8 mouse cellular contexts compared by ENCODE assay signal in genomic region chr15:85832599-85832998, GRCm38 (mm10). TPM values are rescaled to one million over a fixed set of nuclear protein-coding genes. Genes with fewer than 3 reads are reported as not detected.
DNase-seq lines count a peak whose midpoint lies in the region; ATAC-seq and TF ChIP-seq lines count a peak whose summit lies in the region.

No protein-coding gene starts in this region.

- 48% methylated on average over 8 of the region's 8 CpGs for WGBS in cerebellum, adult 2 months
- WGBS in spleen, adult 2 months = 46% methylated on average over 8 of the region's 8 CpGs
- 41% methylated on average over 8 of the region's 8 CpGs for WGBS in limb, embryonic 15.5 days
- WGBS in stomach, embryonic 15.5 days = 39% methylated on average over 8 of the region's 8 CpGs

- DNase-seq in cerebellum, adult 2 months = no peak
- no peak for DNase-seq in cerebellum, adult 8-10 months
- no peak for DNase-seq in spleen, adult 2 months (ENCODE audit: low read depth in 1 of 2, low spot score in 2 of 2)
- DNase-seq in spleen, postnatal 14 days (ENCODE audit: low spot score in 2 of 2) = no peak
- no peak for DNase-seq in Muller cell, postnatal 12 days (ENCODE audit: inconsistent ontology term)
- DNase-seq in layer of hippocampus, adult 9-10 months (ENCODE audit: low spot score) = no peak

- ATAC-seq in limb, embryonic 15.5 days (ENCODE audit: insufficient number of reproducible peaks, low FRiP score, low TSS enrichment, low read depth) = no peak
- ATAC-seq in stomach, embryonic 15.5 days (ENCODE audit: insufficient read depth, low FRiP score, low read depth) = no peak

- no peaks in the 10 kb centered on the region; the same call in 1 of the 2 replicates for H3K36me3 ChIP-seq in spleen, adult 2 months (ENCODE audit: control insufficient read depth, insufficient read depth, low read length)
- H3K36me3 ChIP-seq in limb, embryonic 15.5 days = no peaks in the 10 kb centered on the region
- no peaks in the 10 kb centered on the region for H3K36me3 ChIP-seq in stomach, embryonic 15.5 days

- peak overlapping the region; percentile 56 for H3K9ac ChIP-seq in limb, embryonic 15.5 days
- H3K9ac ChIP-seq in stomach, embryonic 15.5 days = no peak overlapping the region

- peak overlapping the region; percentile 83 for H3K4me2 ChIP-seq in limb, embryonic 15.5 days
- peak overlapping the region; percentile 78 for H3K4me2 ChIP-seq in stomach, embryonic 15.5 days

- no peak for TF ChIP-seq POLR2A in cerebellum, adult 2 months (IDR thresholded peaks at IDR 0.05; ENCODE audit: borderline replicate concordance, insufficient read depth, low read length)
- no peak for TF ChIP-seq POLR2A in spleen, adult 2 months (IDR thresholded peaks at IDR 0.05; ENCODE audit: low read depth, low read length)

- peak overlapping the region; percentile 66 for H3K27ac ChIP-seq in cerebellum, adult 2 months (ENCODE audit: insufficient read depth, low read length)
- H3K27ac ChIP-seq in spleen, adult 2 months (ENCODE audit: insufficient read depth, low read length) = peak overlapping the region; percentile 71; the same call in 1 of the 2 replicates
- peak overlapping the region; percentile 73 for H3K27ac ChIP-seq in limb, embryonic 15.5 days
- no peak overlapping the region for H3K27ac ChIP-seq in stomach, embryonic 15.5 days

- H3K4me3 ChIP-seq in cerebellum, adult 2 months (replicated peaks; ENCODE audit: insufficient read depth, low read depth, low read length) = peak overlapping the region; percentile 94
- peak overlapping the region; percentile 84 for H3K4me3 ChIP-seq in spleen, adult 2 months (ENCODE audit: extremely low read depth, insufficient read depth, insufficient read length)
- peak overlapping the region; percentile 64 for H3K4me3 ChIP-seq in limb, embryonic 15.5 days
- H3K4me3 ChIP-seq in stomach, embryonic 15.5 days (replicated peaks) = peak overlapping the region; percentile 51

- peaks cover 3% of the 10 kb centered on the region for H3K4me1 ChIP-seq in cerebellum, adult 2 months (ENCODE audit: control insufficient read depth, insufficient read depth, low read length)
- peaks cover 10% of the 10 kb centered on the region; the same call in 1 of the 2 replicates for H3K4me1 ChIP-seq in spleen, adult 2 months (ENCODE audit: control insufficient read depth, insufficient read depth, insufficient read length)
- peaks cover 17% of the 10 kb centered on the region for H3K4me1 ChIP-seq in limb, embryonic 15.5 days
- 0 out of 2 replicates have a peak, but pooled peaks cover 6% of the 10 kb centered on the region for H3K4me1 ChIP-seq in stomach, embryonic 15.5 days

- no peak for TF ChIP-seq CTCF in cerebellum, adult 2 months (IDR thresholded peaks at IDR 0.05; ENCODE audit: borderline replicate concordance, insufficient read depth, low read depth, low read length)
- TF ChIP-seq CTCF in spleen, adult 2 months (IDR thresholded peaks at IDR 0.05; ENCODE audit: extremely low read depth, insufficient read depth, insufficient read length, insufficient replicate concordance) = no peak

- no peaks in the 10 kb centered on the region for H3K9me3 ChIP-seq in limb, embryonic 15.5 days
- no peaks in the 10 kb centered on the region for H3K9me3 ChIP-seq in stomach, embryonic 15.5 days

- no peaks in the 10 kb centered on the region for H3K27me3 ChIP-seq in cerebellum, adult 2 months (ENCODE audit: control insufficient read depth, insufficient read depth, low read length)
- no peaks in the 10 kb centered on the region for H3K27me3 ChIP-seq in spleen, adult 2 months (ENCODE audit: control insufficient read depth, insufficient read depth, low read length)
- H3K27me3 ChIP-seq in limb, embryonic 15.5 days = no peaks in the 10 kb centered on the region
- H3K27me3 ChIP-seq in stomach, embryonic 15.5 days (replicated peaks) = no peaks in the 10 kb centered on the region

RNA-seq across cellular contexts. Expression of gene Ttc38, which starts 0.5 kb away (rescaled TPM):
- polyA plus RNA-seq in cerebellum, adult 2 months (2012; rRNA removed) = 5.1 and 6.1 TPM in 2 replicates
- 4.9 and 5.3 TPM in 2 replicates for polyA plus RNA-seq in spleen, adult 2 months (2012; rRNA removed)
- polyA plus RNA-seq in limb, embryonic 15.5 days (2015; fragmentation: Nextera tagmentation; extraction: Ambion mirVana) = 8.0 TPM in 2 replicates
- polyA plus RNA-seq in stomach, embryonic 15.5 days (2015; fragmentation: Nextera tagmentation; extraction: Ambion mirVana) = 8.3 and 9.1 TPM in 2 replicates

RNA-seq across cellular contexts. Expression of gene Pkdrej, which starts 11.1 kb away (rescaled TPM):
- 0.21 and 0.25 TPM in 2 replicates for polyA plus RNA-seq in cerebellum, adult 2 months (2012; rRNA removed)
- polyA plus RNA-seq in spleen, adult 2 months (2012; rRNA removed) = 0.01 and 0.02 TPM in 2 replicates
- polyA plus RNA-seq in limb, embryonic 15.5 days (2015; fragmentation: Nextera tagmentation; extraction: Ambion mirVana) = 0.14 and 0.24 TPM in 2 replicates
- polyA plus RNA-seq in stomach, embryonic 15.5 days (2015; fragmentation: Nextera tagmentation; extraction: Ambion mirVana) = 0.18 and 0.21 TPM in 2 replicates

RNA-seq across cellular contexts. Expression of gene Cdpf1, which starts 21.1 kb away (rescaled TPM):
- polyA plus RNA-seq in cerebellum, adult 2 months (2012; rRNA removed) = 21.6 and 24.1 TPM in 2 replicates
- polyA plus RNA-seq in spleen, adult 2 months (2012; rRNA removed) = 21.8 and 24.3 TPM in 2 replicates
- polyA plus RNA-seq in limb, embryonic 15.5 days (2015; fragmentation: Nextera tagmentation; extraction: Ambion mirVana) = 32.0 and 34.6 TPM in 2 replicates
- polyA plus RNA-seq in stomach, embryonic 15.5 days (2015; fragmentation: Nextera tagmentation; extraction: Ambion mirVana) = 41.1 and 42.7 TPM in 2 replicates

RNA-seq across cellular contexts. Expression of gene Gtse1, which starts 26.9 kb away (rescaled TPM):
- 0.64 and 0.79 TPM in 2 replicates for polyA plus RNA-seq in cerebellum, adult 2 months (2012; rRNA removed)
- polyA plus RNA-seq in spleen, adult 2 months (2012; rRNA removed) = 5.2 and 9.5 TPM in 2 replicates
- polyA plus RNA-seq in limb, embryonic 15.5 days (2015; fragmentation: Nextera tagmentation; extraction: Ambion mirVana) = 19.5 and 19.6 TPM in 2 replicates
- polyA plus RNA-seq in stomach, embryonic 15.5 days (2015; fragmentation: Nextera tagmentation; extraction: Ambion mirVana) = 23.5 and 26.3 TPM in 2 replicates

RNA-seq across cellular contexts. Expression of gene Trmu, which starts 46.5 kb away (rescaled TPM):
- 72.9 and 73.4 TPM in 2 replicates for polyA plus RNA-seq in cerebellum, adult 2 months (2012; rRNA removed)
- polyA plus RNA-seq in spleen, adult 2 months (2012; rRNA removed) = 20.7 and 29.3 TPM in 2 replicates
- 49.1 and 51.3 TPM in 2 replicates for polyA plus RNA-seq in limb, embryonic 15.5 days (2015; fragmentation: Nextera tagmentation; extraction: Ambion mirVana)
- 39.0 and 45.6 TPM in 2 replicates for polyA plus RNA-seq in stomach, embryonic 15.5 days (2015; fragmentation: Nextera tagmentation; extraction: Ambion mirVana)
